Mouse (Mus musculus) CH12.LX (cell line): ENCODE results near the gene Gm17018. TPM values are rescaled to one million over a fixed set of nuclear protein-coding genes. Genes with fewer than 3 reads are reported as not detected.

Experiments used
- DNase-seq: peaks from one replicate; pipeline ENCODE4 v3.0.0-alpha.2; 2013; ENCODE audit errors: extremely low read depth
- H3K27ac ChIP-seq: 2 replicates; pipeline ENCODE4 v1.5.1; 2012; ENCODE audit warnings: low read depth, mild to moderate bottlenecking, control low read depth, moderate library complexity; ENCODE audit not compliant: insufficient read depth
- H3K27me3 ChIP-seq: replicated peaks from 2 replicates; pipeline ENCODE3; 2012; ENCODE audit warnings: inconsistent platforms
- H3K36me3 ChIP-seq, 2 experiments: replicated peaks in 1 of 2; 2 replicates each; pipeline versions ENCODE3 to v1.6.1; 2012; ENCODE audit warnings: inconsistent platforms in 1 of 2, low read length in 1 of 2, mild to moderate bottlenecking in 1 of 2, mixed read lengths in 1 of 2, moderate library complexity in 1 of 2; ENCODE audit not compliant: control insufficient read depth in 1 of 2, insufficient read depth in 1 of 2
- H3K4me1 ChIP-seq, 2 experiments: 2 replicates each; pipeline ENCODE4 v1.6.1; 2012; ENCODE audit warnings: inconsistent platforms in 1 of 2, moderate library complexity in 1 of 2; ENCODE audit not compliant: insufficient read depth in 2 of 2, control insufficient read depth in 1 of 2
- H3K4me2 ChIP-seq: 2 replicates; pipeline ENCODE4 v1.6.1; 2012; ENCODE audit warnings: low read depth, mild to moderate bottlenecking, control low read depth; ENCODE audit not compliant: poor library complexity, insufficient read depth, severe bottlenecking
- H3K4me3 ChIP-seq, 3 experiments: fragments of 150-350 bp in 1 of 3; sonication (generic) in 1 of 3; replicated peaks in 1 of 3; 2 replicates each; pipeline versions ENCODE3 to v1.5.1; 2011 to 2012; ENCODE audit warnings: low read depth in 2 of 3, low read length in 2 of 3, mild to moderate bottlenecking in 2 of 3, moderate library complexity in 2 of 3, control low read depth in 1 of 3, improper control_type of control experiment in 1 of 3, inconsistent platforms in 1 of 3, mixed read lengths in 1 of 3; ENCODE audit not compliant: poor library complexity in 1 of 3
- H3K79me2 ChIP-seq: replicated peaks from 2 replicates; pipeline ENCODE4 v1.6.1; 2012; ENCODE audit warnings: mild to moderate bottlenecking, moderate library complexity; ENCODE audit not compliant: control insufficient read depth, poor library complexity, insufficient read depth, severe bottlenecking; ENCODE audit errors: extremely low read depth
- H3K9ac ChIP-seq: 2 replicates; pipeline ENCODE4 v1.6.1; 2012; ENCODE audit warnings: low read depth, mild to moderate bottlenecking, control low read depth, moderate library complexity; ENCODE audit not compliant: insufficient read depth
- H3K9me3 ChIP-seq: replicated peaks from 2 replicates; pipeline ENCODE3; 2012; ENCODE audit warnings: low read length, inconsistent platforms, mixed read lengths
- BHLHE40 ChIP-seq: IDR thresholded peaks from 2 replicates; pipeline ENCODE4 v1.6.1; 2011; ENCODE audit warnings: mild to moderate bottlenecking, low read depth, low read length, improper control_type of control experiment
- CTCF ChIP-seq, 2 experiments: IDR thresholded peaks in 1 of 2; conservative IDR thresholded peaks in 1 of 2; 2 replicates each; pipeline ENCODE4 v1.5.1; 2011 to 2012; ENCODE audit warnings: low read depth in 2 of 2, low read length in 2 of 2, improper control_type of control experiment in 1 of 2, inconsistent platforms in 1 of 2, mild to moderate bottlenecking in 1 of 2, moderate library complexity in 1 of 2
- ELF1 ChIP-seq: IDR thresholded peaks from 2 replicates; pipeline ENCODE4 v1.6.1; 2014; ENCODE audit warnings: low read depth, mild to moderate bottlenecking, inconsistent platforms, low read length, improper control_type of control experiment
- EP300 ChIP-seq: IDR thresholded peaks from 2 replicates; pipeline ENCODE4 v1.6.1; 2011; ENCODE audit warnings: low read length, improper control_type of control experiment
- ETS1 ChIP-seq: conservative IDR thresholded peaks from 2 replicates; pipeline ENCODE4 v1.6.1; 2012; ENCODE audit warnings: low read depth, mild to moderate bottlenecking, inconsistent platforms, low read length, improper control_type of control experiment, moderate library complexity
- HCFC1 ChIP-seq: IDR thresholded peaks from 2 replicates; pipeline ENCODE4 v1.6.1; 2012; ENCODE audit warnings: low read depth, mild to moderate bottlenecking, inconsistent platforms, low read length, improper control_type of control experiment
- IRF4 ChIP-seq: IDR thresholded peaks from 2 replicates; pipeline ENCODE4 v1.6.1; 2014; ENCODE audit warnings: low read depth, mild to moderate bottlenecking, inconsistent platforms, low read length, improper control_type of control experiment
- JUND ChIP-seq: conservative IDR thresholded peaks from 2 replicates; pipeline ENCODE4 v1.6.1; 2011; ENCODE audit warnings: low read depth, low read length, improper control_type of control experiment
- MAFK ChIP-seq: IDR thresholded peaks from 2 replicates; pipeline ENCODE4 v1.6.1; 2011; ENCODE audit warnings: low read length, improper control_type of control experiment; ENCODE audit not compliant: insufficient replicate concordance
- MAX ChIP-seq: IDR thresholded peaks from 2 replicates; pipeline ENCODE4 v1.6.1; 2011; ENCODE audit warnings: low read length, improper control_type of control experiment
- MEF2A ChIP-seq: IDR thresholded peaks from 2 replicates; pipeline ENCODE4 v1.6.1; 2014; ENCODE audit warnings: low read depth, mild to moderate bottlenecking, inconsistent platforms, low read length, improper control_type of control experiment, borderline replicate concordance
- MXI1 ChIP-seq: IDR thresholded peaks from 2 replicates; pipeline ENCODE4 v1.6.1; 2011; ENCODE audit warnings: mild to moderate bottlenecking, low read depth, low read length, improper control_type of control experiment
- MYC ChIP-seq: IDR thresholded peaks from 2 replicates; pipeline ENCODE4 v1.6.1; 2011; ENCODE audit warnings: low read depth, mild to moderate bottlenecking, improper control_type of control experiment, low read length
- NRF1 ChIP-seq: IDR thresholded peaks from 2 replicates; pipeline ENCODE4 v1.6.1; 2014; ENCODE audit warnings: low read depth, mild to moderate bottlenecking, inconsistent platforms, low read length, improper control_type of control experiment, moderate library complexity
- POLR2AphosphoS2 ChIP-seq: IDR thresholded peaks from 2 replicates; pipeline ENCODE4 v1.6.1; 2011; ENCODE audit warnings: low read depth, low read length, improper control_type of control experiment
- RCOR1 ChIP-seq: conservative IDR thresholded peaks from 2 replicates; pipeline ENCODE4 v1.6.1; 2012; ENCODE audit warnings: low read depth, mild to moderate bottlenecking, inconsistent platforms, low read length, improper control_type of control experiment
- SIN3A ChIP-seq: IDR thresholded peaks from 2 replicates; pipeline ENCODE4 v1.6.1; 2012; ENCODE audit warnings: low read length, improper control_type of control experiment, inconsistent platforms
- TCF12 ChIP-seq: IDR thresholded peaks from 2 replicates; pipeline ENCODE4 v1.6.1; 2014; ENCODE audit warnings: low read depth, mild to moderate bottlenecking, inconsistent platforms, low read length, improper control_type of control experiment
- UBTF ChIP-seq: IDR thresholded peaks from 2 replicates; pipeline ENCODE4 v1.6.1; 2012; ENCODE audit warnings: low read depth, mild to moderate bottlenecking, inconsistent platforms, low read length, improper control_type of control experiment, moderate library complexity
- USF2 ChIP-seq: conservative IDR thresholded peaks from 2 replicates; pipeline ENCODE4 v1.6.1; 2011; ENCODE audit warnings: low read depth, low read length, improper control_type of control experiment
- dilution Hi-C: fragments of 300-500 bp; cut with MboI; formaldehyde crosslinking; loops from 2 replicates; pipeline ENCODE4 v1.14.3; 2020; ENCODE audit warnings: low sequenced_read_pairs; ENCODE audit not compliant: extremely low pct_unique_long_range_greater_than_20kb, extremely low pct_ligation_motif_present
- in situ Hi-C: fragments of 300-500 bp; cut with MboI; formaldehyde crosslinking; loops from 3 replicates; pipeline ENCODE4 v1.14.3; 2019; ENCODE audit warnings: low sequenced_read_pairs, low pct_ligation_motif_present, low pct_unique_long_range_greater_than_20kb, mixed read lengths
- polyA plus RNA-seq: library from polyadenylated mRNA; unstranded; fragments of >175 nt; gene quantifications from 2 replicates; pipeline ENCODE4 v1.2.1, GENCODE M21; 2012; ENCODE audit warnings: low read depth; ENCODE audit not compliant: insufficient read length
- total RNA-seq, 2 experiments: library from RNA; depleted of rRNA; stranded (reverse); fragments of 300-350 nt in 1 of 2; fragments of >200 nt in 1 of 2; gene quantifications; 2 replicates each; pipeline ENCODE4 v1.2.3; 2012 to 2014

Gene Gm17018
- total and polyA plus RNA-seq, 3 experiments, result 18.5 to 40.4 (median 34.4) TPM

GRCm38 (mm10) chr19:45583136-45583535, 22.7 kb downstream of the Gm17018 start:
- H3K4me1 ChIP-seq, result peaks cover 13 to 27% of the 10 kb centered on the region in 2 experiments
- dilution Hi-C loops, result no loop called here

DNA sequence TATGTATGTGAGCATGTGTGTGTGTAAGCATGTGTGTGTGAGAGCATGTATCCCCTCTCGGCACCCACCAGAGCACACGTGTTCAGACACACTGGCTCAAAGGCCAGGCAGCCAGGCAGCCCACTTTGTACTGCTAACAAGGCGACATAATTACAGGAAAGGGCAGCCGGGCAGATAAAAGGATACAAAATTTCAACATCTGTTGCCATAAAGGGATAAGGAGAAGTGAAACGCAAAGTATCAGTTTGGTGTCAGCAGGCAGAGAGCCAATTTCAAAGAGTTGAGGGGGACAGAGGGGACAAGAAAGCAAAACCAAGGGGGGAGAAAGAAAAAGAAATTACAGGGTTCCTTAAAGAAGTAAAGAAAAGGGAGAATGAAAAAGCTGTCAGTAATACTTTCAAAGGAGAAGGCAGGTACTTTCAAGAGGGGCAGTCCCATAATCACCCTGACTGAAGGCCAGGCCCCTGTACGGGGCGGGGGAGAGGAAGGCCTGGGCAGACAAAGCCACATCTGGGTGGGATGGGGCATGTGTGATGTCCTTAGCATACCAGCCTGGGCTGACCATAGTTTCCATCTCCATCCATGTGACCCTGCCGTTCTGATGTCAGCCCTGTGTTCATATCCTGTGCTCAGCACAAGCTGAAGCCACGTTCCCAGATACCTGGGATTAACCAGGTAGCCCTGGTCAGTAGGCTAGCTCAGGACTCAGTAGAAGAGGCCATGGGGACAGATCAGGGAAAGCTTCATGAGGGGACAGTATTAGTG, 24.6 kb downstream of the Gm17018 start:
- Histone ChIP-seq H3K79me2 (no peaks in the 10 kb centered on the region), H3K9me3 (peaks cover 2% of the 10 kb centered on the region), H3K9ac (no peak overlapping the region), H3K4me1 (peaks cover 13 to 27% of the 10 kb centered on the region in 2 experiments), H3K27ac (no peak overlapping the region), H3K36me3 (peaks cover 0 to 49% of the 10 kb centered on the region in 2 experiments), H3K27me3 (no peaks in the 10 kb centered on the region), H3K4me2 (no peak overlapping the region), H3K4me3 (peak overlapping the region in 1 of 3 experiments; percentile 14)
- in situ Hi-C loops (no loop called here), dilution Hi-C loops (no loop called here)
- peak; percentile 26 for DNase-seq
- TF ChIP-seq IRF4 (peak; percentile 23; the same call in 1 of the 2 replicates), JUND (no peak)

More at GRCm38 (mm10) chr19:45583136-45583535, 22.7 kb downstream of the Gm17018 start:
- peaks cover 10 to 64% of the 10 kb centered on the region in 2 experiments for H3K36me3 ChIP-seq
- DNase-seq, result no peak
- in situ Hi-C loops, result no loop called here
- H3K79me2 ChIP-seq, result no peaks in the 10 kb centered on the region
- H3K27me3 ChIP-seq, result no peaks in the 10 kb centered on the region
- peaks cover 2% of the 10 kb centered on the region for H3K9me3 ChIP-seq
- no peak overlapping the region for H3K27ac ChIP-seq
- H3K9ac ChIP-seq, result no peak overlapping the region
- no peak overlapping the region for H3K4me3 ChIP-seq
- TF ChIP-seq ELF1 (no peak), MEF2A (no peak), UBTF (no peak), MAX (no peak), BHLHE40 (no peak), RCOR1 (no peak), NRF1 (no peak), MXI1 (no peak), HCFC1 (no peak)
- no peak overlapping the region for H3K4me2 ChIP-seq

- DNase-seq, result no peak
- dilution Hi-C loops, result no loop called here
- in situ Hi-C loops, result no loop called here
- no peak overlapping the region for H3K4me3 ChIP-seq
- H3K27me3 ChIP-seq, result no peaks in the 10 kb centered on the region
- no peaks in the 10 kb centered on the region for H3K79me2 ChIP-seq
- H3K4me2 ChIP-seq, result no peak overlapping the region
- no peaks in the 10 kb centered on the region for H3K9me3 ChIP-seq
- no peak overlapping the region for H3K9ac ChIP-seq
- H3K4me1 ChIP-seq, result peaks cover 13 to 32% of the 10 kb centered on the region in 2 experiments
- TF ChIP-seq ETS1 (no peak), USF2 (no peak), EP300 (no peak), MYC (no peak), POLR2AphosphoS2 (no peak), ELF1 (no peak), HCFC1 (no peak), NRF1 (no peak), SIN3A (no peak), TCF12 (no peak), MAFK (no peak), CTCF (conservative IDR thresholded peaks at IDR 0.05 in 1 of 2, IDR thresholded peaks at IDR 0.05 in 1 of 2; ENCODE audit: low read depth in 2 of 2, low read length in 2 of 2) (no peak)
- no peak overlapping the region for H3K27ac ChIP-seq
- H3K36me3 ChIP-seq, result peaks cover 0 to 37% of the 10 kb centered on the region in 2 experiments
Measured at GRCm38 (mm10) chr19:45586850-45587249, 26.4 kb downstream of the Gm17018 start.
